Mouse (Mus musculus): ENCODE results near the gene Zfp819.
"Not testable (repeated sequence)": the region's sequence is repeated elsewhere in the genome, so short reads cannot be mapped to it uniquely, and the experiment has no call there.

Zfp819 gene

DNA sequence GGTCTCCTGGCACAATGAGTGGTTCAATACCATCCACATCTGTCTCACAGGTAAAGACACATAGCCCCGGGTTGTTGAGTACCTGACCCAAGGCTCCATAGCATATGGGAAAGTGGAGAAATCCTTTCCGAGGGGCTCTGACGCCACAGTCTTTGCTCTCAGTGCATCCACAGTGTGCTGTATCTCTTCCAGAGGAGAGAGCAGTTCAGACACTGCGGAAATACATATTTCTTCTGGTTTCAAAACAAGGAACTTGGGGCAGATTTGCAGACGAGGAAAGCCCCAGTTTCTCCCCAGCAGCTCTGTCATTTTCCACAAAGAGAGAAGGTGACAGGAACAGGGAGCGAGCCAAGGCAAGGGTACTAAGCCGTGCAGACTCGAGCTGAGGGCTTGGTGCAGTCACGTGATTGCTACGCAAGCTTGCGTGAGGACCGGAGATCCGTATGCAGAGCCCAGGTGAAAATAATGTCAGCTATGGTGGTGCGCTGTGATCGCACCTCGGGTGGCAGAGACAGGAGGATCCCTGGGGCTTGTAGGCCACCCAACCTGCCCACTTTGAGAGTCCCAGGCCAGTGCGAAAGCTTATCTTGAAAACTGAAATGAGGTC lies 36.2 kb downstream of the Zfp819 start:
- DNase-seq (ENCODE audit: low read depth), result no peak

DNA sequence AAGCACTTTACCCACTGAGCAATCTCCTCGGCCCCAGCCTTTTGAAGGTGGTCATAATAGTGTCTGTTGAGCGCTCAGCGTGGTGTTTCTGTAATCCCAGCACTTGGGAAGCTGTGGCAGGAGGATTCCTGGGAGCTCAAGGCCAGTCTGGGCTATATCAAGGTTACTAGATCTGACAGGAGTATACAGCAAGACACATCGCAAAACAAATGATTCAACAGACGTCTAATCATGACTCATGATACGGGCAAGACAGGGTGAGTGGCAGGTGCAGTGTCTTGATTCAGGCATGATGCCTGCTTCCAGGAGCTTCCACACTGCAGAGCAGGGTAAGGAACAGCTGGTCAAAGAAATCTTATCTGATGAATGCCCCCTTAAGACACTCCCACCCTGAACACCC lies 45.7 kb downstream of the Zfp819 start:
- DNase-seq (ENCODE audit: low read depth), result no peak

DNA sequence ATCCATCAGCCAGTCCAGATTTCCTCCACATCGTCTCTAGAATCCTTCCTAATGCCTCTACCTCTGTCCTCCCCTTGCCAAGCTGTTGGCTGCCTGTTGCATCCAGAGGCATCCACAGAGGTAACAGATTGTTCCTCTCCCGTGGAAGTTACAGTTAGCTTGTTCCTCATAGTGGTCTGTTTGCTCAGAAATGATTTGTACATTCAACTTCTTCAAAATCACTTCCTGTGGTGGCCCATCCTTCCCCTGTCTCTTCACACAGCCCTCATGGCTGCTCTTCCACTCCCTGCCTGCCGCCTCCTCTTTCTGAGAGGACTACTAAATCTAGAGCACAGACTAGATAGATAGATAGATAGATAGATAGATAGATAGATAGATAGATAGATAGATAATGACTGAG lies 47.5 kb downstream of the Zfp819 start:
- no peak for DNase-seq (ENCODE audit: low read depth)

DNA sequence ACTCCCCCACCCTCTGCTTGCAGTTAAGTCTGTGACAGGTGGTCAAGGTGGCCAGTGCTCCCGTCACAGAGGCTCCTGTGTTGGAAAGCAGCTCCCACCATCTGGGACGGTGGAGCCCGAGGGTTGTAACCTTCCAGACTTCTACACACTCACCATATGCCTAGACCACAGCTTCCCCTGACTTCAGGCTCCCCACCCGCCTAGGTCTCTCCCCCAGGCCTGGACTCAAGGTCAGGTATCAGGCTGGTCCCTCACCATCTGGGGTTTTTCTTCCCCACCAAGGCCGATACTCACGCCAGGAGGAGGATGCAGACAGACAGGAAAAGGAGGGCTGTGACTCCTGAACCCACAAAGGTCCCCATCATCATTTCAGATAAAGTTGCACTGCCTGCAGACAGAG lies 49.3 kb downstream of the Zfp819 start:
- DNase-seq (ENCODE audit: low read depth), result no peak

DNA sequence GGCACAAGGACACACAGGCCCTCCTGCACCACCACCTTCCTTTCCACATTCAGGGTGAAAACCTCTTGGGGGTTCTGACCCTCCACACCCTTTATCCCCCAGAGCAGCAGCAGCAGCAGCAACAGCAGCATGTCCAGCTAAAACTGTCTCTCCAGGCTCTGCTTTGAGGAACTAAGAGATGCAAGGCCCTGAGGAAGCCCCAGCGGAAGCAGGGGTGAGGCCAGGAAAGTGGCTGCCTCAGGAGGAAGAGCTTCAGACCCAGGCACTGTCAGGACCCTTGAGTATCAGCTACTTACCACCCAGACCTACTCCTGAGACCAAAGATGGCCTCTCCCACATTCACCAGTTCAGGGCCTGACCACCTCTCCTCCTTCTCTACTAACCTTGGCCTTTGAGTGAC lies 53.0 kb downstream of the Zfp819 start, which contains the start of gene Siglece:
Gene Siglece (minus strand): TSS at position 160 of the 400 bp plus-strand sequence.
- DNase-seq (ENCODE audit: low read depth), result no peak

DNA sequence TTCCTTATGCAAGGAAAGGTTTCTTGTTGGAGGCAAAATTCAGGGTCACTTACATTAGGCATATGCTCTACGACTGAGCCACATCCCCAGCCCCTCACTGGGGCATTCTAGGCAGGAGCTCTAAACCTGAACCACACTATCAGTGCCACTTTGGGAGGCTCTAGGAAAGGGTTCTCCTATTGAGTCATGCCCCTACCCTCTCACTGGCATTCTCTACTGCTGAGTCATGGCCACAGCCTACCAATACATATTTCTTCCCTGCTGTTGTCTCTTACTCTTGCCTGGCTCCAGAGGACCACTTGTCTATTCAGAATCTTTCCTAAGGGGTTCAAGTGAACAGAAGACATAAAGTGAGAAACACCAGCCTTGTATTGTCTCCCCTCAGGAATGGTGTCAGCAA lies 55.8 kb downstream of the Zfp819 start:
- no peak for DNase-seq (ENCODE audit: low read depth)

DNA sequence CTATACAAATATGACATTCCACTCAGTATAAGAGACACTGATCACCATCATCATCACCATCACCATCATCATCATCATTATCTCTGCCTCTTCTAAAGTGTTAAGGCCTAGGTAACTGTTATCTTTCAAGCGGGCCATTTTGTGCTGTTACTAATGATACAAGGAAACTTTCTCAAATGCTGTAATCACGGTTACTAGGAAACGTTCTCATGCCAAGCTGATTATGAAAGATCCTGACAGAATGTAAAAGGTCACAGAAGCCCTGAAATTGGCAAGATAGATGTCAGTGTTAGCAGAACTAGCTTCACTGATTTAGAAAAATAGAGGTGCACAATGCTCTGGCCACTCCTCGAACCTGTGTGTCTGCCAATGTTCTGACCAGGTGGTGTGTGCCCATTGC lies 60.3 kb downstream of the Zfp819 start:
- DNase-seq (ENCODE audit: low read depth), result not testable (repeated sequence)
